Mouse (Mus musculus) myocyte (in vitro differentiated cells): ENCODE data around the gene Drc7. TPM values are rescaled to one million over a fixed set of nuclear protein-coding genes. Genes with fewer than 3 reads are reported as not detected.

Experiments
- H3K27me3 ChIP-seq: one replicate; pipeline ENCODE4 v1.6.1; 2011; ENCODE audit not compliant: control insufficient read depth, insufficient read depth, insufficient read length
- H3K36me3 ChIP-seq: one replicate; pipeline ENCODE4 v1.6.1; 2011; ENCODE audit not compliant: control insufficient read depth, insufficient read depth
- H3K4me2 ChIP-seq: one replicate; pipeline ENCODE4 v1.6.1; 2011; ENCODE audit warnings: low read depth, control low read depth
- H3K4me3 ChIP-seq: one replicate; pipeline ENCODE4 v1.5.1; 2011; ENCODE audit warnings: mild to moderate bottlenecking, control low read depth, moderate library complexity
- H3K79me2 ChIP-seq: one replicate; pipeline ENCODE4 v1.6.1; 2011; ENCODE audit not compliant: control insufficient read depth, insufficient read depth
- H3ac ChIP-seq: one replicate; pipeline ENCODE4 v1.6.1; 2011; ENCODE audit not compliant: control insufficient read depth, insufficient read length
- CEBPB ChIP-seq: IDR thresholded peaks from 2 replicates; pipeline ENCODE4 v1.6.1; 2011; ENCODE audit warnings: mild to moderate bottlenecking, moderate library complexity; ENCODE audit not compliant: poor library complexity, insufficient read depth, severe bottlenecking
- E2F4 ChIP-seq: IDR thresholded peaks from one replicate; pipeline ENCODE4 v1.6.1; 2011; ENCODE audit warnings: mild to moderate bottlenecking, control low read depth, moderate library complexity; ENCODE audit not compliant: insufficient read depth
- MAX ChIP-seq: IDR thresholded peaks from one replicate; pipeline ENCODE4 v1.6.1; 2011; ENCODE audit warnings: low read depth, mild to moderate bottlenecking, control low read depth
- MYOD1 ChIP-seq, 3 experiments: IDR thresholded peaks; one replicate each; pipeline ENCODE4 v1.6.1; 2011; ENCODE audit warnings: control low read depth in 2 of 3, low read depth in 2 of 3, mild to moderate bottlenecking in 2 of 3, moderate library complexity in 1 of 3; ENCODE audit not compliant: insufficient read length in 2 of 3, control insufficient read depth in 1 of 3
- MYOG ChIP-seq, 3 experiments: IDR thresholded peaks; one replicate each; pipeline ENCODE4 v1.6.1; 2011; ENCODE audit warnings: control low read depth in 2 of 3, low read depth in 2 of 3, mild to moderate bottlenecking in 2 of 3; ENCODE audit not compliant: insufficient read length in 2 of 3, control insufficient read depth in 1 of 3, insufficient read depth in 1 of 3
- POLR2A ChIP-seq: IDR thresholded peaks from one replicate; pipeline ENCODE4 v1.6.1; 2011; ENCODE audit warnings: low read depth, mild to moderate bottlenecking, control low read depth, moderate library complexity; ENCODE audit not compliant: insufficient read length
- POLR2AphosphoS2 ChIP-seq: IDR thresholded peaks from one replicate; pipeline ENCODE4 v1.6.1; 2011; ENCODE audit warnings: low read depth, control low read depth; ENCODE audit not compliant: insufficient read length
- REST ChIP-seq: IDR thresholded peaks from one replicate; pipeline ENCODE4 v1.6.1; 2011; ENCODE audit warnings: mild to moderate bottlenecking, control low read depth, moderate library complexity; ENCODE audit not compliant: insufficient read depth, insufficient read length
- SRF ChIP-seq: IDR thresholded peaks from one replicate; pipeline ENCODE4 v1.6.1; 2011; ENCODE audit warnings: low read depth; ENCODE audit not compliant: control insufficient read depth, insufficient read length
- TCF12 ChIP-seq: IDR thresholded peaks from one replicate; pipeline ENCODE4 v1.6.1; 2011; ENCODE audit warnings: mild to moderate bottlenecking, control low read depth; ENCODE audit not compliant: poor library complexity, insufficient read depth, severe bottlenecking
- TCF3 ChIP-seq: IDR thresholded peaks from one replicate; pipeline ENCODE4 v1.6.1; 2011; ENCODE audit warnings: low read depth, control low read depth; ENCODE audit not compliant: insufficient read length
- USF1 ChIP-seq: IDR thresholded peaks from one replicate; pipeline ENCODE4 v1.6.1; 2011; ENCODE audit warnings: low read depth, mild to moderate bottlenecking, control low read depth, moderate library complexity
- polyA plus RNA-seq: library from polyadenylated mRNA; unstranded; fragments of >200 nt; fragmentation: generic; extraction: Trizol; gene quantifications from one replicate; pipeline ENCODE4 v1.2.1, GENCODE M21; 2012; ENCODE audit warnings: missing spikeins

Gene Drc7
- polyA plus RNA-seq, 1 experiment: 0.02 TPM

DNA sequence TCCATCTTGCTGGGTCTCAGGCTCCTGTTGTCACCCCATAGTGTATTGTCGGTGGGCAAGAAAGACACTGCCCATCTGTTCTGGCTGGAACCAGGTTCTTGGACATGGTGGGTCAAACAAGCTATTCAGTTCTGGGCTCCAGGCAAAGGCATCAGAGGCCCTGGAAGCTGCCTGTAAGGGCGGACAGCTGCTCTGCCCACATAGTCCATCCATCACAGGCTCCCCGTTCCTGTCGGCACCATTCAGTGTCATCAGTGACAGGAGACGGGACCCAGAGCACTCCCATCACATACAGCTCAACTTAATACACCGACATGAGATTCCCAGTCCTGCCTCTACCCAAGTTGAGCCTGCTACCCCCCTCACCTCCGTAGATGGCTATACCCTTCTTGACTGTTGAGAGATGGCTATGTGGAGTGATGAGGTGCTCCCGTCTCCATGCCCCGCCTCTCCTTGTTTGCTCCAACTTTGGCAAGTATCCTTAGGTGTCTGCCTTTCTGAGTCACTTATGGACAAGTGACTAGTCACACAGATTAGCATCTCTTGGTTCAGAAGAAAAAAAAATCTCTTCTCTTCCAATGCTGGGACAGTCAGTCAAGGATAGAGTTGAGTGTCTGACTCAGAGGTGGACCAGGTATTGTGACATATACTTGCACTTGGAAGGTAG lies 36.8 kb upstream of the Drc7 start:
- H3ac ChIP-seq: no peak overlapping the region
- H3K4me3 ChIP-seq: no peak overlapping the region
- H3K27me3 ChIP-seq: no peaks in the 10 kb centered on the region
- TF ChIP-seq REST (no peak), TCF3 (peak; percentile 75), SRF (no peak), MAX (no peak), MYOG (IDR thresholded peaks at IDR 0.05; ENCODE audit: control insufficient read depth in 1 of 3, insufficient read depth in 1 of 3, insufficient read length in 2 of 3, low read depth in 2 of 3) (peak in 2 of 3 experiments; percentile 44 to 79), USF1 (no peak), POLR2A (no peak), MYOD1 (IDR thresholded peaks at IDR 0.05; ENCODE audit: control insufficient read depth in 1 of 3, insufficient read length in 2 of 3, low read depth in 2 of 3) (peak in 2 of 3 experiments; percentile 92 to 96), E2F4 (no peak), POLR2AphosphoS2 (no peak)
- H3K4me2 ChIP-seq: no peak overlapping the region
- no peaks in the 10 kb centered on the region for H3K36me3 ChIP-seq
- H3K79me2 ChIP-seq: no peaks in the 10 kb centered on the region

- H3K79me2 ChIP-seq: no peaks in the 10 kb centered on the region
- peak overlapping the region; percentile 18 for H3K4me3 ChIP-seq
- no peaks in the 10 kb centered on the region for H3K27me3 ChIP-seq
- TF ChIP-seq REST: no peak
- TF ChIP-seq CEBPB: peak; percentile 56; the same call in 1 of the 2 replicates
- no peak for TF ChIP-seq MYOG (IDR thresholded peaks at IDR 0.05; ENCODE audit: control insufficient read depth in 1 of 3, insufficient read depth in 1 of 3, insufficient read length in 2 of 3, low read depth in 2 of 3)
- TF ChIP-seq TCF3: no peak
- H3K36me3 ChIP-seq: no peaks in the 10 kb centered on the region
- H3ac ChIP-seq: no peak overlapping the region
- peak overlapping the region; percentile 45 for H3K4me2 ChIP-seq
Measured at GRCm38 (mm10) chr8:95020293-95020777, 34.6 kb upstream of the Drc7 start.

GRCm38 (mm10) chr8:95020821-95021220 lies 34.1 kb upstream of the Drc7 start:
- H3K4me2 ChIP-seq: peak overlapping the region; percentile 57
- H3K4me3 ChIP-seq: peak overlapping the region; percentile 18
- no peaks in the 10 kb centered on the region for H3K79me2 ChIP-seq
- no peak overlapping the region for H3ac ChIP-seq
- no peaks in the 10 kb centered on the region for H3K36me3 ChIP-seq
- TF ChIP-seq POLR2A (no peak), TCF12 (no peak), REST (no peak), MAX (no peak), TCF3 (no peak), E2F4 (no peak), USF1 (no peak), SRF (no peak), MYOG (IDR thresholded peaks at IDR 0.05; ENCODE audit: control insufficient read depth in 1 of 3, insufficient read depth in 1 of 3, insufficient read length in 2 of 3, low read depth in 2 of 3) (no peak), POLR2AphosphoS2 (no peak), CEBPB (no peak), MYOD1 (IDR thresholded peaks at IDR 0.05; ENCODE audit: control insufficient read depth in 1 of 3, insufficient read length in 2 of 3, low read depth in 2 of 3) (no peak)
- no peaks in the 10 kb centered on the region for H3K27me3 ChIP-seq

- TF ChIP-seq E2F4 (no peak), MYOD1 (IDR thresholded peaks at IDR 0.05; ENCODE audit: control insufficient read depth in 1 of 3, insufficient read length in 2 of 3, low read depth in 2 of 3) (no peak), TCF3 (no peak), POLR2A (no peak), REST (no peak), MYOG (IDR thresholded peaks at IDR 0.05; ENCODE audit: control insufficient read depth in 1 of 3, insufficient read depth in 1 of 3, insufficient read length in 2 of 3, low read depth in 2 of 3) (no peak), USF1 (no peak)
- peak overlapping the region; percentile 34 for H3K4me2 ChIP-seq
- H3K4me3 ChIP-seq: no peak overlapping the region
- no peaks in the 10 kb centered on the region for H3K79me2 ChIP-seq
- H3K27me3 ChIP-seq: no peaks in the 10 kb centered on the region
- H3ac ChIP-seq: no peak overlapping the region
- H3K36me3 ChIP-seq: no peaks in the 10 kb centered on the region
Measured at GRCm38 (mm10) chr8:95023201-95023600, 31.7 kb upstream of the Drc7 start.

- Histone ChIP-seq H3K36me3 (no peaks in the 10 kb centered on the region), H3K4me3 (no peak overlapping the region), H3ac (no peak overlapping the region), H3K79me2 (no peaks in the 10 kb centered on the region), H3K4me2 (no peak overlapping the region), H3K27me3 (no peaks in the 10 kb centered on the region)
- TF ChIP-seq USF1: no peak
- no peak for TF ChIP-seq MYOD1 (IDR thresholded peaks at IDR 0.05; ENCODE audit: control insufficient read depth in 1 of 3, insufficient read length in 2 of 3, low read depth in 2 of 3)
- no peak for TF ChIP-seq REST
- TF ChIP-seq TCF12: no peak
- TF ChIP-seq POLR2A: no peak
- no peak for TF ChIP-seq TCF3
- TF ChIP-seq POLR2AphosphoS2: no peak
- no peak for TF ChIP-seq E2F4
- TF ChIP-seq CEBPB: no peak
- TF ChIP-seq MAX: no peak
- no peak for TF ChIP-seq SRF
- no peak for TF ChIP-seq MYOG (IDR thresholded peaks at IDR 0.05; ENCODE audit: control insufficient read depth in 1 of 3, insufficient read depth in 1 of 3, insufficient read length in 2 of 3, low read depth in 2 of 3)
Measured at GRCm38 (mm10) chr8:95024387-95024786, 30.5 kb upstream of the Drc7 start.
